Mouse (Mus musculus) hindbrain, embryonic 14.5 days (tissue): ENCODE results near the gene Fgd6. TPM values are rescaled to one million over a fixed set of nuclear protein-coding genes. Genes with fewer than 3 reads are reported as not detected.

ENCODE experiments used
- ATAC-seq: fragments of 200-750 bp; cut with Nextera tagmentation; 2 replicates; pipeline ENCODE4 v1.8.0; 2017; ENCODE audit warnings: moderate number of reproducible peaks, mild to moderate bottlenecking, moderate TSS enrichment, moderate library complexity; ENCODE audit not compliant: low FRiP score
- DNase-seq: peaks from one replicate; pipeline ENCODE4 v3.0.0-alpha.2; 2015; ENCODE audit warnings: low spot score
- H3K27ac ChIP-seq: fragments of 300-500 bp; sonication (generic); 2 replicates; pipeline ENCODE4 v1.5.1; 2014; ENCODE audit warnings: mild to moderate bottlenecking, moderate library complexity
- H3K27me3 ChIP-seq: fragments of 300-500 bp; sonication (generic); 2 replicates; pipeline ENCODE4 v1.6.1; 2014; ENCODE audit warnings: mild to moderate bottlenecking, low read length, mixed read lengths; ENCODE audit not compliant: control insufficient read depth, insufficient read depth
- H3K36me3 ChIP-seq: fragments of 300-500 bp; sonication (generic); replicated peaks from 2 replicates; pipeline ENCODE4 v1.6.1; 2014; ENCODE audit not compliant: control insufficient read depth, insufficient read depth
- H3K4me1 ChIP-seq: fragments of 300-500 bp; sonication (generic); replicated peaks from 2 replicates; pipeline ENCODE4 v1.6.1; 2014; ENCODE audit warnings: antibody characterized with exemption, low read length, mixed read lengths; ENCODE audit not compliant: control insufficient read depth, insufficient read depth
- H3K4me2 ChIP-seq: fragments of 300-500 bp; sonication (generic); replicated peaks from 2 replicates; pipeline ENCODE4 v1.6.1; 2014; ENCODE audit warnings: mild to moderate bottlenecking, moderate library complexity
- H3K4me3 ChIP-seq: fragments of 300-500 bp; sonication (generic); replicated peaks from 2 replicates; pipeline ENCODE4 v1.5.1; 2014; ENCODE audit warnings: mild to moderate bottlenecking, low read length
- H3K9ac ChIP-seq: fragments of 300-500 bp; sonication (generic); 2 replicates; pipeline ENCODE4 v1.6.1; 2014
- H3K9me3 ChIP-seq: fragments of 300-500 bp; sonication (generic); 2 replicates; pipeline ENCODE4 v1.6.1; 2016; ENCODE audit warnings: low read length; ENCODE audit not compliant: control insufficient read depth
- WGBS: fragments of 180-500 bp; shearing (Covaris S2); extraction: QIAGEN DNeasy Blood & Tissue Kit; methylation state at CpG from one replicate; pipeline ENCODE4 v1.1.7; 2014; 5-methylcytosine and 5-hydroxymethylcytosine counted together
- polyA plus RNA-seq: library from polyadenylated mRNA; unstranded; fragments of >200 nt; fragmentation: Nextera tagmentation; extraction: Ambion mirVana; gene quantifications from 2 replicates; pipeline ENCODE4 v1.2.1, GENCODE M21; 2014

Fgd6 gene
- polyA plus RNA-seq, 1 experiment from 2014 or later = 3.6 TPM

- DNase-seq (no peak), ATAC-seq (no peak)
- 77% methylated on average over 12 of the region's 12 CpGs for WGBS
- Histone ChIP-seq H3K4me2 (no peak overlapping the region), H3K36me3 (no peaks in the 10 kb centered on the region), H3K9ac (no peak overlapping the region), H3K4me1 (no peaks in the 10 kb centered on the region), H3K27me3 (no peaks in the 10 kb centered on the region), H3K27ac (no peak overlapping the region), H3K4me3 (no peak overlapping the region), H3K9me3 (no peaks in the 10 kb centered on the region)
Observed at GRCm38 (mm10) chr10:94116781-94117340, 81.1 kb downstream of the Fgd6 start.

GRCm38 (mm10) chr10:94117916-94118315 lies 82.1 kb downstream of the Fgd6 start:
- no peaks in the 10 kb centered on the region for H3K36me3 ChIP-seq
- no peaks in the 10 kb centered on the region for H3K27me3 ChIP-seq
- no peak overlapping the region for H3K9ac ChIP-seq
- ATAC-seq = no peak
- DNase-seq = no peak
- H3K4me2 ChIP-seq = no peak overlapping the region
- H3K4me3 ChIP-seq = no peak overlapping the region
- no peaks in the 10 kb centered on the region for H3K9me3 ChIP-seq
- H3K4me1 ChIP-seq = no peaks in the 10 kb centered on the region
- no peak overlapping the region for H3K27ac ChIP-seq
- WGBS = 90% methylated on average over 3 of the region's 3 CpGs

GRCm38 (mm10) chr10:94118993-94119392 lies 83.2 kb downstream of the Fgd6 start:
- H3K27me3 ChIP-seq = no peaks in the 10 kb centered on the region
- no peak for DNase-seq
- no peak overlapping the region for H3K4me2 ChIP-seq
- H3K36me3 ChIP-seq = no peaks in the 10 kb centered on the region
- H3K4me3 ChIP-seq = no peak overlapping the region
- H3K27ac ChIP-seq = no peak overlapping the region
- H3K9me3 ChIP-seq = no peaks in the 10 kb centered on the region
- H3K9ac ChIP-seq = no peak overlapping the region
- WGBS = 96% methylated on average over 7 of the region's 7 CpGs
- no peaks in the 10 kb centered on the region for H3K4me1 ChIP-seq
- no peak for ATAC-seq

- ATAC-seq = no peak
- H3K4me2 ChIP-seq = no peak overlapping the region
- WGBS = 94% methylated on average over 9 of the region's 9 CpGs
- no peaks in the 10 kb centered on the region for H3K27me3 ChIP-seq
- H3K9ac ChIP-seq = no peak overlapping the region
- DNase-seq = no peak
- H3K4me1 ChIP-seq = no peaks in the 10 kb centered on the region
- H3K9me3 ChIP-seq = no peaks in the 10 kb centered on the region
- no peak overlapping the region for H3K27ac ChIP-seq
- no peaks in the 10 kb centered on the region for H3K36me3 ChIP-seq
- H3K4me3 ChIP-seq = no peak overlapping the region
Observed at GRCm38 (mm10) chr10:94120676-94121075, 84.9 kb downstream of the Fgd6 start.

- H3K27me3 ChIP-seq = no peaks in the 10 kb centered on the region
- no peak overlapping the region for H3K4me2 ChIP-seq
- no peaks in the 10 kb centered on the region for H3K36me3 ChIP-seq
- ATAC-seq (no peak), DNase-seq (no peak)
- no peak overlapping the region for H3K27ac ChIP-seq
- no peak overlapping the region for H3K9ac ChIP-seq
- 95% methylated on average over 7 of the region's 7 CpGs for WGBS
- no peak overlapping the region for H3K4me3 ChIP-seq
- H3K9me3 ChIP-seq = no peaks in the 10 kb centered on the region
- H3K4me1 ChIP-seq = no peaks in the 10 kb centered on the region
Observed at GRCm38 (mm10) chr10:94122595-94122994, 86.8 kb downstream of the Fgd6 start.

GRCm38 (mm10) chr10:94123581-94123980 lies 87.8 kb downstream of the Fgd6 start:
- H3K27ac ChIP-seq = no peak overlapping the region
- no peak for ATAC-seq
- no peaks in the 10 kb centered on the region for H3K4me1 ChIP-seq
- no peak overlapping the region for H3K4me2 ChIP-seq
- no peaks in the 10 kb centered on the region for H3K36me3 ChIP-seq
- H3K27me3 ChIP-seq = no peaks in the 10 kb centered on the region
- WGBS = 71% methylated on average over 5 of the region's 5 CpGs
- no peak overlapping the region for H3K9ac ChIP-seq
- no peak overlapping the region for H3K4me3 ChIP-seq
- DNase-seq = no peak
- no peaks in the 10 kb centered on the region for H3K9me3 ChIP-seq

GRCm38 (mm10) chr10:94124376-94124775 lies 88.6 kb downstream of the Fgd6 start:
- Histone ChIP-seq H3K4me3 (no peak overlapping the region), H3K4me2 (no peak overlapping the region), H3K4me1 (0 out of 2 replicates have a peak, but pooled peaks cover 3% of the 10 kb centered on the region), H3K9me3 (no peaks in the 10 kb centered on the region), H3K9ac (no peak overlapping the region), H3K27ac (no peak overlapping the region), H3K27me3 (no peaks in the 10 kb centered on the region), H3K36me3 (no peaks in the 10 kb centered on the region)
- WGBS = 86% methylated on average over 5 of the region's 5 CpGs
- ATAC-seq (no peak), DNase-seq (no peak)

GRCm38 (mm10) chr10:94129680-94130119 lies 93.9 kb downstream of the Fgd6 start:
- ATAC-seq = peak; percentile 87

GRCm38 (mm10) chr10:94133081-94133480 lies 97.3 kb downstream of the Fgd6 start:
- ATAC-seq (no peak), DNase-seq (no peak)
- Histone ChIP-seq H3K4me2 (no peak overlapping the region), H3K4me3 (no peak overlapping the region), H3K27ac (no peak overlapping the region), H3K36me3 (no peaks in the 10 kb centered on the region), H3K27me3 (no peaks in the 10 kb centered on the region), H3K4me1 (0 out of 2 replicates have a peak, but pooled peaks cover 3% of the 10 kb centered on the region), H3K9ac (no peak overlapping the region), H3K9me3 (no peaks in the 10 kb centered on the region)
- WGBS = 74% methylated on average over 8 of the region's 8 CpGs

More at GRCm38 (mm10) chr10:94129680-94130119, 93.9 kb downstream of the Fgd6 start:
- Histone ChIP-seq H3K9ac (no peak overlapping the region), H3K27ac (peak overlapping the region; percentile 59), H3K4me1 (0 out of 2 replicates have a peak, but pooled peaks cover 3% of the 10 kb centered on the region), H3K4me3 (no peak overlapping the region), H3K27me3 (no peaks in the 10 kb centered on the region), H3K36me3 (no peaks in the 10 kb centered on the region), H3K9me3 (no peaks in the 10 kb centered on the region), H3K4me2 (0 out of 2 replicates have a peak overlapping the region, but pooled peaks have one; percentile 14)
- WGBS = 21% methylated on average over 9 of the region's 9 CpGs
- DNase-seq = peak; percentile 79

GRCm38 (mm10) chr10:94133674-94134073 lies 97.9 kb downstream of the Fgd6 start:
- no peaks in the 10 kb centered on the region for H3K27me3 ChIP-seq
- H3K9me3 ChIP-seq = no peaks in the 10 kb centered on the region
- H3K36me3 ChIP-seq = no peaks in the 10 kb centered on the region
- no peak for DNase-seq
- 88% methylated on average over 7 of the region's 7 CpGs for WGBS
- no peak for ATAC-seq
- no peak overlapping the region for H3K4me2 ChIP-seq
- no peak overlapping the region for H3K4me3 ChIP-seq
- H3K4me1 ChIP-seq = 0 out of 2 replicates have a peak, but pooled peaks cover 3% of the 10 kb centered on the region
- H3K9ac ChIP-seq = no peak overlapping the region
- no peak overlapping the region for H3K27ac ChIP-seq
